Mouse (Mus musculus) kidney, adult 2 months (tissue): ENCODE results near the gene Oas2. TPM values are rescaled to one million over a fixed set of nuclear protein-coding genes. Genes with fewer than 3 reads are reported as not detected.

ENCODE experiments used
- DNase-seq: peaks from one replicate; pipeline ENCODE4 v3.0.0; 2021
- H3K27ac ChIP-seq: fragments of 200-500 bp; 2 replicates; pipeline ENCODE4 v1.5.1; 2012; ENCODE audit warnings: low read depth, low read length, control low read depth, inconsistent platforms; ENCODE audit not compliant: insufficient read depth
- H3K27me3 ChIP-seq: fragments of 200-500 bp; replicated peaks from 2 replicates; pipeline ENCODE4 v1.6.1; 2012; ENCODE audit warnings: mild to moderate bottlenecking, moderate library complexity, low read length, inconsistent platforms; ENCODE audit not compliant: control insufficient read depth, insufficient read depth
- H3K36me3 ChIP-seq: fragments of 200-500 bp; 2 replicates; pipeline ENCODE4 v1.6.1; 2012; ENCODE audit warnings: mild to moderate bottlenecking, moderate library complexity, low read length, inconsistent platforms; ENCODE audit not compliant: control insufficient read depth, insufficient read depth
- H3K4me1 ChIP-seq: fragments of 200-500 bp; 2 replicates; pipeline ENCODE4 v1.6.1; 2011; ENCODE audit warnings: low read length; ENCODE audit not compliant: control insufficient read depth, insufficient read depth
- H3K4me3 ChIP-seq: fragments of 200-500 bp; 2 replicates; pipeline ENCODE4 v1.5.1; 2011; ENCODE audit warnings: mild to moderate bottlenecking, low read depth, low read length, control low read depth; ENCODE audit not compliant: insufficient read depth
- CTCF ChIP-seq: fragments of 200-500 bp; conservative IDR thresholded peaks from 2 replicates; pipeline ENCODE4 v1.5.1; 2011; ENCODE audit warnings: low read depth, mild to moderate bottlenecking, control low read depth, low read length, moderate library complexity, mixed read lengths; ENCODE audit not compliant: insufficient read depth, insufficient read length
- POLR2A ChIP-seq: fragments of 200-500 bp; IDR thresholded peaks from one replicate; pipeline ENCODE4 v1.6.1; 2011; ENCODE audit warnings: low read depth, low read length, control low read depth
- WGBS: fragments of 180-500 bp; shearing (Covaris S2); methylation state at CpG from one replicate; pipeline ENCODE4 v1.1.7; 2018; 5-methylcytosine and 5-hydroxymethylcytosine counted together
- polyA plus RNA-seq: library from polyadenylated mRNA; depleted of rRNA; stranded (reverse); fragments of >200 nt; gene quantifications from 2 replicates; pipeline ENCODE4 v1.2.3, GENCODE M21; 2012

The Oas2 gene
- polyA plus RNA-seq, 1 experiment = 5.5 TPM

DNA sequence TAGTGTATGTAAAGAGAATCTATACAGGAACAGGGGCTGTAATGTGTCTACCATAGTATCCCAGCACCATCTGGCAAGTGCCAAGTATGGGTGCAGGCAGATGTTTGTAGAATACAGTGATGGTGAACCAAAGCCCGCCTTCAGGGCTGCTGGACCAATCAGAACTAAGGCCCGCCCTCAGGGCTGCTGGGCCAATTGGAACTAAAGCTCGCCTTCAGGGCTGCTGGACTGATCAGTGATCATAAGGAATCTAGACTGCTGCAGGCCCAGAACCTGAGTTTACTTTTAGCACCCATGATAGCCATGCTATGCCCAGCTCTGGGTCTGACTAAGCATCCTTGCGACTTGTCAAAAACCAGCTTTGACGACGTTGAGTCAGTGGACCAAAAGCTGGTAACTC is 12.2 kb upstream of the Oas2 start:
- TF ChIP-seq CTCF = no peak
- no peak for TF ChIP-seq POLR2A
- no peaks in the 10 kb centered on the region for H3K36me3 ChIP-seq
- H3K4me1 ChIP-seq = no peaks in the 10 kb centered on the region
- H3K27me3 ChIP-seq = no peaks in the 10 kb centered on the region
- 40% methylated on average over 6 of the region's 6 CpGs for WGBS
- no peak overlapping the region for H3K4me3 ChIP-seq
- H3K27ac ChIP-seq = no peak overlapping the region
- no peak for DNase-seq

GRCm38 (mm10) chr5:120754215-120754614 is 4.6 kb upstream of the Oas2 start:
- WGBS = 88% methylated on average over 4 of the region's 4 CpGs
- TF ChIP-seq CTCF = no peak
- TF ChIP-seq POLR2A = no peak
- no peaks in the 10 kb centered on the region for H3K36me3 ChIP-seq
- no peak overlapping the region for H3K4me3 ChIP-seq
- no peak overlapping the region for H3K27ac ChIP-seq
- no peaks in the 10 kb centered on the region for H3K4me1 ChIP-seq
- no peak for DNase-seq
- H3K27me3 ChIP-seq = no peaks in the 10 kb centered on the region

- DNase-seq = no peak
- H3K4me1 ChIP-seq = no peaks in the 10 kb centered on the region
- H3K36me3 ChIP-seq = no peaks in the 10 kb centered on the region
- no peaks in the 10 kb centered on the region for H3K27me3 ChIP-seq
- 81% methylated on average over 3 of the region's 3 CpGs for WGBS
- H3K27ac ChIP-seq = no peak overlapping the region
- H3K4me3 ChIP-seq = no peak overlapping the region
- TF ChIP-seq CTCF (no peak), POLR2A (no peak)
These were observed 3.1 kb upstream of the Oas2 start for GRCm38 (mm10) chr5:120752786-120753185.

- Histone ChIP-seq H3K36me3 (no peaks in the 10 kb centered on the region), H3K4me3 (no peak overlapping the region), H3K4me1 (no peaks in the 10 kb centered on the region), H3K27me3 (no peaks in the 10 kb centered on the region), H3K27ac (no peak overlapping the region)
- no peak for DNase-seq
- WGBS = 81% methylated on average over 3 of the region's 3 CpGs
- TF ChIP-seq CTCF (no peak), POLR2A (no peak)
These were observed 1.6 kb upstream of the Oas2 start for GRCm38 (mm10) chr5:120751206-120751605.

GRCm38 (mm10) chr5:120746451-120746850 is 3.2 kb downstream of the Oas2 start:
- Histone ChIP-seq H3K27ac (no peak overlapping the region), H3K27me3 (no peaks in the 10 kb centered on the region), H3K36me3 (no peaks in the 10 kb centered on the region), H3K4me3 (no peak overlapping the region), H3K4me1 (no peaks in the 10 kb centered on the region)
- DNase-seq = peak; percentile 52
- peak; percentile 35; the same call in 1 of the 2 replicates for TF ChIP-seq CTCF
- TF ChIP-seq POLR2A = no peak
- WGBS = 2% methylated on average over 5 of the region's 5 CpGs

- Histone ChIP-seq H3K27ac (no peak overlapping the region), H3K4me3 (no peak overlapping the region), H3K36me3 (no peaks in the 10 kb centered on the region), H3K27me3 (no peaks in the 10 kb centered on the region), H3K4me1 (no peaks in the 10 kb centered on the region)
- 26% methylated on average over 4 of the region's 4 CpGs for WGBS
- peak; percentile 30 for DNase-seq
- peak; percentile 47 for TF ChIP-seq CTCF
- no peak for TF ChIP-seq POLR2A
These were observed 7.5 kb downstream of the Oas2 start for GRCm38 (mm10) chr5:120742125-120742524.

DNA sequence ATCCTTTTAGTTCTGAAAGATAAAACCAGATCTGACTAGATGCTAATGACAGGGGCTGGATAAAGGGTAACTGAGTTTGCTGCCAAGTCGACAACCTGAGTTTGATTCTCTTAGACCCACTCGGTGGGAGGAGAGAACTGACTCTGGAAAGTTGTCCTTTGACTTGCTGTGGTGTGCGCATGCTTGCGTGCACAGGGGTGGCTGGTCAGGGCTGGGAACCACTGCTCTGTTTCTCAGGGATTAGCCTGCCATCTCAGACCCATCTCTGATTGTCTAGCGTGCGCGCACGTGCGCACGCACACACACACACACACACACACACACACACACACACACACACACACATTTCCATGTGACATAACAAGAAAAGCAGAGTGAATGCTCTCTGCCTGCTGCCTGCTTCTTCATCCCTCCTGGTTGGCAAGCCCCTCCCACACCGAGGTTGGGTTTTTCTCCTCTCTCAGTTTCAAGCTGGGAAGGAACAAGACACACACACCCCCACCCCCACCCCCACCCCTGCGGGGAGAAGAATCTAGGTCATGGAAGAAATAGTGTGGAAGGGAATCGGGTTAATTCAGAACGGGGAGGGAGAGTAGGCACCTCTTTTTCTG is 15.2 kb downstream of the Oas2 start:
- TF ChIP-seq CTCF = no peak
- Histone ChIP-seq H3K27me3 (no peaks in the 10 kb centered on the region), H3K36me3 (no peaks in the 10 kb centered on the region), H3K27ac (no peak overlapping the region), H3K4me3 (no peak overlapping the region), H3K4me1 (no peaks in the 10 kb centered on the region)
- no peak for DNase-seq
- WGBS = 65% methylated on average over 14 of the region's 14 CpGs
